Mouse (Mus musculus) embryonic facial prominence, embryonic 10.5 days (tissue): ENCODE results near the gene Yjefn3. TPM values are rescaled to one million over a fixed set of nuclear protein-coding genes. Genes with fewer than 3 reads are reported as not detected.

ENCODE experiments used
- DNase-seq: peaks from one replicate; pipeline ENCODE4 v3.0.0-alpha.2; 2017; ENCODE audit warnings: low spot score
- H3K27ac ChIP-seq: fragments of 300-500 bp; sonication (generic); replicated peaks from 2 replicates; pipeline ENCODE4 v1.5.1; 2016; ENCODE audit warnings: mild to moderate bottlenecking
- H3K27me3 ChIP-seq: fragments of 300-500 bp; sonication (generic); replicated peaks from 2 replicates; pipeline ENCODE4 v1.6.1; 2016; ENCODE audit warnings: low read depth, mild to moderate bottlenecking; ENCODE audit not compliant: poor library complexity, severe bottlenecking
- H3K36me3 ChIP-seq: fragments of 300-500 bp; sonication (generic); replicated peaks from 2 replicates; pipeline ENCODE4 v1.6.1; 2016; ENCODE audit warnings: mild to moderate bottlenecking, moderate library complexity
- H3K4me1 ChIP-seq: fragments of 300-500 bp; sonication (generic); 2 replicates; pipeline ENCODE4 v1.6.1; 2016
- H3K4me3 ChIP-seq: fragments of 300-500 bp; sonication (generic); 2 replicates; pipeline ENCODE4 v1.5.1; 2016; ENCODE audit warnings: mild to moderate bottlenecking, moderate library complexity
- H3K9me3 ChIP-seq: fragments of 300-500 bp; sonication (generic); 2 replicates; pipeline ENCODE4 v1.6.1; 2016; ENCODE audit warnings: mild to moderate bottlenecking
- WGBS: fragments of 180-500 bp; shearing (Covaris S2); methylation state at CpG from one replicate; pipeline ENCODE4 v1.1.7; 2016; 5-methylcytosine and 5-hydroxymethylcytosine counted together
- polyA plus RNA-seq: library from polyadenylated mRNA; unstranded; fragments of >200 nt; fragmentation: Nextera tagmentation; extraction: Ambion mirVana; gene quantifications from 2 replicates; pipeline ENCODE4 v1.2.1, GENCODE M21; 2016

Yjefn3 gene
- polyA plus RNA-seq, 1 experiment from 2014 or later: 4.2 TPM

- DNase-seq: no peak
- WGBS: 53% methylated on average over 13 of the region's 13 CpGs
- H3K36me3 ChIP-seq: no peaks in the 10 kb centered on the region
- peaks cover 100% of the 10 kb centered on the region for H3K27me3 ChIP-seq
- no peak overlapping the region for H3K4me3 ChIP-seq
- peaks cover 54% of the 10 kb centered on the region for H3K4me1 ChIP-seq
- H3K9me3 ChIP-seq: 0 out of 2 replicates have a peak, but pooled peaks cover 4% of the 10 kb centered on the region
- H3K27ac ChIP-seq: no peak overlapping the region
Observed at GRCm38 (mm10) chr8:69884141-69884540, 18.4 kb downstream of the Yjefn3 start.

- 12% methylated on average over 52 of the region's 52 CpGs for whole genome bisulfite sequencing
- Histone ChIP-seq H3K27ac (no peak overlapping the region), H3K36me3 (no peaks in the 10 kb centered on the region), H3K4me1 (peaks cover 42% of the 10 kb centered on the region), H3K27me3 (peaks cover 100% of the 10 kb centered on the region), H3K9me3 (0 out of 2 replicates have a peak, but pooled peaks cover 4% of the 10 kb centered on the region), H3K4me3 (peak overlapping the region; percentile 51)
- peak; percentile 35 for DNase-seq
Observed at GRCm38 (mm10) chr8:69882833-69883600, 19.5 kb downstream of the Yjefn3 start.

- WGBS: 5% methylated on average over 103 of the region's 103 CpGs
- Histone ChIP-seq H3K4me1 (peaks cover 34% of the 10 kb centered on the region), H3K27me3 (peaks cover 100% of the 10 kb centered on the region), H3K27ac (no peak overlapping the region), H3K36me3 (no peaks in the 10 kb centered on the region), H3K9me3 (0 out of 2 replicates have a peak, but pooled peaks cover 4% of the 10 kb centered on the region), H3K4me3 (peak overlapping the region; percentile 51)
- DNase-seq: peak; percentile 75
Observed at GRCm38 (mm10) chr8:69882021-69882756, 20.3 kb downstream of the Yjefn3 start.

- H3K36me3 ChIP-seq: no peaks in the 10 kb centered on the region
- H3K4me1 ChIP-seq: peaks cover 26% of the 10 kb centered on the region
- H3K27me3 ChIP-seq: peaks cover 100% of the 10 kb centered on the region
- peak; percentile 31 for DNase-seq
- H3K4me3 ChIP-seq: peak overlapping the region; percentile 51
- 22% methylated on average over 79 of the region's 79 CpGs for WGBS
- H3K9me3 ChIP-seq: 0 out of 2 replicates have a peak, but pooled peaks cover 4% of the 10 kb centered on the region
- no peak overlapping the region for H3K27ac ChIP-seq
Observed at GRCm38 (mm10) chr8:69881261-69881865, 21.1 kb downstream of the Yjefn3 start.

GRCm38 (mm10) chr8:69880841-69881240 is 21.7 kb downstream of the Yjefn3 start:
- H3K9me3 ChIP-seq: 0 out of 2 replicates have a peak, but pooled peaks cover 4% of the 10 kb centered on the region
- no peaks in the 10 kb centered on the region for H3K36me3 ChIP-seq
- peaks cover 25% of the 10 kb centered on the region for H3K4me1 ChIP-seq
- WGBS: 12% methylated on average over 37 of the region's 37 CpGs
- peaks cover 100% of the 10 kb centered on the region for H3K27me3 ChIP-seq
- no peak overlapping the region for H3K27ac ChIP-seq
- H3K4me3 ChIP-seq: peak overlapping the region; percentile 51
- DNase-seq: peak; percentile 31

- Histone ChIP-seq H3K4me1 (peaks cover 22% of the 10 kb centered on the region), H3K36me3 (no peaks in the 10 kb centered on the region)
Observed at GRCm38 (mm10) chr8:69879678-69880077, 22.8 kb downstream of the Yjefn3 start.

GRCm38 (mm10) chr8:69877992-69878391 is 24.5 kb downstream of the Yjefn3 start:
- H3K36me3 ChIP-seq: no peaks in the 10 kb centered on the region
- 64% methylated on average over 3 of the region's 3 CpGs for WGBS
- H3K9me3 ChIP-seq: 0 out of 2 replicates have a peak, but pooled peaks cover 4% of the 10 kb centered on the region
- no peak overlapping the region for H3K4me3 ChIP-seq
- H3K4me1 ChIP-seq: peaks cover 24% of the 10 kb centered on the region
- DNase-seq: no peak
- no peak overlapping the region for H3K27ac ChIP-seq
- H3K27me3 ChIP-seq: peaks cover 94% of the 10 kb centered on the region

More at GRCm38 (mm10) chr8:69879678-69880077, 22.8 kb downstream of the Yjefn3 start:
- Histone ChIP-seq H3K9me3 (0 out of 2 replicates have a peak, but pooled peaks cover 4% of the 10 kb centered on the region), H3K4me3 (no peak overlapping the region), H3K27me3 (peaks cover 100% of the 10 kb centered on the region), H3K27ac (no peak overlapping the region)
- DNase-seq: no peak
- 63% methylated on average over 8 of the region's 8 CpGs for WGBS

- H3K9me3 ChIP-seq: 0 out of 2 replicates have a peak, but pooled peaks cover 4% of the 10 kb centered on the region
- H3K27ac ChIP-seq: no peak overlapping the region
- DNase-seq: no peak
- peaks cover 88% of the 10 kb centered on the region for H3K27me3 ChIP-seq
- 83% methylated on average over 4 of the region's 4 CpGs for WGBS
- peaks cover 22% of the 10 kb centered on the region for H3K4me1 ChIP-seq
- no peaks in the 10 kb centered on the region for H3K36me3 ChIP-seq
- no peak overlapping the region for H3K4me3 ChIP-seq
Observed at GRCm38 (mm10) chr8:69877396-69877795, 25.1 kb downstream of the Yjefn3 start.

- Histone ChIP-seq H3K27me3 (peaks cover 84% of the 10 kb centered on the region), H3K36me3 (no peaks in the 10 kb centered on the region), H3K4me1 (peaks cover 18% of the 10 kb centered on the region), H3K27ac (no peak overlapping the region), H3K9me3 (0 out of 2 replicates have a peak, but pooled peaks cover 4% of the 10 kb centered on the region), H3K4me3 (no peak overlapping the region)
- 77% methylated on average over 10 of the region's 10 CpGs for WGBS
- no peak for DNase-seq
Observed at GRCm38 (mm10) chr8:69876967-69877366, 25.5 kb downstream of the Yjefn3 start.

- no peaks in the 10 kb centered on the region for H3K36me3 ChIP-seq
- DNase-seq: no peak
- no peaks in the 10 kb centered on the region for H3K9me3 ChIP-seq
- 41% methylated on average over 10 of the region's 10 CpGs for WGBS
- H3K27me3 ChIP-seq: peaks cover 75% of the 10 kb centered on the region
- H3K4me1 ChIP-seq: peaks cover 9% of the 10 kb centered on the region; the same call in 1 of the 2 replicates
- peak overlapping the region; percentile 40; the same call in 1 of the 2 replicates for H3K27ac ChIP-seq
- no peak overlapping the region for H3K4me3 ChIP-seq
Observed at GRCm38 (mm10) chr8:69876097-69876496, 26.4 kb downstream of the Yjefn3 start.

GRCm38 (mm10) chr8:69874654-69875053 is 27.9 kb downstream of the Yjefn3 start:
- Histone ChIP-seq H3K27ac (no peak overlapping the region), H3K36me3 (no peaks in the 10 kb centered on the region), H3K4me3 (no peak overlapping the region), H3K4me1 (0 out of 2 replicates have a peak, but pooled peaks cover 8% of the 10 kb centered on the region), H3K27me3 (peaks cover 61% of the 10 kb centered on the region), H3K9me3 (no peaks in the 10 kb centered on the region)
- no peak for DNase-seq
- 84% methylated on average over 13 of the region's 13 CpGs for WGBS

- Histone ChIP-seq H3K9me3 (no peaks in the 10 kb centered on the region), H3K4me3 (no peak overlapping the region), H3K27ac (no peak overlapping the region), H3K36me3 (no peaks in the 10 kb centered on the region), H3K4me1 (0 out of 2 replicates have a peak, but pooled peaks cover 8% of the 10 kb centered on the region), H3K27me3 (peaks cover 56% of the 10 kb centered on the region)
- WGBS: 12% methylated on average over 9 of the region's 9 CpGs
- peak; percentile 71 for DNase-seq
Observed at GRCm38 (mm10) chr8:69874155-69874554, 28.4 kb downstream of the Yjefn3 start.
